Mouse (Mus musculus) embryonic facial prominence, embryonic 15.5 days (tissue): Measurements from ENCODE around the gene Rnf24. TPM values are rescaled to one million over a fixed set of nuclear protein-coding genes. Genes with fewer than 3 reads are reported as not detected.
A peak's percentile ranks its signal among the peaks of the same experiment; 100 is the strongest.

Experiments
- ATAC-seq: fragments of 200-750 bp; cut with Nextera tagmentation; 2 replicates; pipeline ENCODE4 v1.8.0; 2017; ENCODE audit warnings: low read depth, moderate TSS enrichment; ENCODE audit not compliant: insufficient number of reproducible peaks, low FRiP score, low TSS enrichment
- H3K27ac ChIP-seq: fragments of 300-500 bp; sonication (generic); replicated peaks from 2 replicates; pipeline ENCODE4 v1.5.1; 2015; ENCODE audit warnings: mild to moderate bottlenecking, inconsistent platforms
- H3K27me3 ChIP-seq: fragments of 300-500 bp; sonication (generic); 2 replicates; pipeline ENCODE4 v1.6.1; 2015; ENCODE audit warnings: inconsistent platforms
- H3K36me3 ChIP-seq: fragments of 300-500 bp; sonication (generic); 2 replicates; pipeline ENCODE4 v1.6.1; 2015; ENCODE audit warnings: mild to moderate bottlenecking, inconsistent platforms
- H3K4me1 ChIP-seq: fragments of 300-500 bp; sonication (generic); 2 replicates; pipeline ENCODE4 v1.6.1; 2015; ENCODE audit warnings: inconsistent platforms
- H3K4me2 ChIP-seq: fragments of 300-500 bp; sonication (generic); replicated peaks from 2 replicates; pipeline ENCODE4 v1.6.1; 2015; ENCODE audit warnings: mild to moderate bottlenecking, inconsistent platforms
- H3K4me3 ChIP-seq: fragments of 300-500 bp; sonication (generic); replicated peaks from 2 replicates; pipeline ENCODE4 v1.5.1; 2015; ENCODE audit warnings: mild to moderate bottlenecking, inconsistent platforms
- H3K9ac ChIP-seq: fragments of 300-500 bp; sonication (generic); 2 replicates; pipeline ENCODE4 v1.6.1; 2015; ENCODE audit warnings: inconsistent platforms
- H3K9me3 ChIP-seq: fragments of 300-500 bp; sonication (generic); replicated peaks from 2 replicates; pipeline ENCODE4 v1.6.1; 2016; ENCODE audit warnings: inconsistent platforms
- WGBS: fragments of 180-500 bp; shearing (Covaris S2); methylation state at CpG from one replicate; pipeline ENCODE4 v1.1.7; 2015; 5-methylcytosine and 5-hydroxymethylcytosine counted together
- polyA plus RNA-seq: library from polyadenylated mRNA; unstranded; fragments of >200 nt; fragmentation: Nextera tagmentation; extraction: Ambion mirVana; gene quantifications from 2 replicates; pipeline ENCODE4 v1.2.1, GENCODE M21; 2015

Rnf24 gene
- polyA plus RNA-seq, result 7.4 and 7.6 TPM in 2 replicates

DNA sequence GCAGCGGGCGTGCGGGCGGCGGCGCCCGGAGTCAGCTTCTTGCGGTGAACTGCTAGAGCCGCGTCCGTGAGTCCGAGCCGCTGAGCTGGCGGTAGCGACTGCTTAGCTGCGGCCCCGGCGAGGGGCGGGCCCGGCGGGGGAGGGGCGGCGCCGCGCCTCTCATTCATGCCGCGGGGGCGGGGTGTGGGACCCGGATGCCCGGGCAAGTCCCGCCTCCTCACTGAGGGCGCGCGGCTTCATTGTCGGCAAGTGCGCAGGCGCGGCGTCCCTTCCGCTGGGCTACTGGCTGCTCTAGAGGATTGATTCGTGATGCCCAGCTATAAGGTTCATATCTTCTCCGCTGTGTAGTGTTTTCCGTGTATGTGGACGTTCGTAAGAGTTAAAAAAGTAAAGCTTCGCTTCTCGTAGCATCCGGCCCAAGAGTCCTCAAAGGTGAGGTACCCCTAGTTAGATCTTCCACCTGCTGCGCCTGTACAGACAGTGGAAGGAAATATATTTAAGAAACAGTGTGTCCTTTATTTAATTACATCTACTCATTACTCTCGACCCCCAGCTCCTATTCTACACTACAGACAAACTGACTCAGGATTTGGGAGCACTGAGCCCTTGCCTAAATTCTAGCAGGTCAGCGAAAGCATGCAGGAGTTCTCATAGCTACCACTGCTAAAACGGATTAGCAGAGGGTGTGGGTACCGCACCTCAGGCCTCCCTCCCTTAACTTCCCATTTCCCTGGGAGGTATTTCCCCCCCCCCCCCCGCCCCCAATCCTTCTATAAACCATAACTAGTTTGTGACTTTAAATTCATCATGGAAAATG lies at the start of gene Rnf24:
TSS of gene Rnf24 (minus strand) at position 146 of the 817 bp plus-strand sequence.
- Histone ChIP-seq H3K4me1 (peaks cover 12% of the 10 kb centered on the region), H3K27ac (peak within 1 kb of the TSS; percentile 92), H3K4me2 (peak within 1 kb of the TSS; percentile 79), H3K36me3 (no peaks in the 10 kb centered on the region), H3K27me3 (no peaks in the 10 kb centered on the region), H3K4me3 (peak within 1 kb of the TSS; percentile 100), H3K9me3 (no peaks in the 10 kb centered on the region), H3K9ac (peak within 1 kb of the TSS; percentile 91)
- peak; percentile 96 for ATAC-seq
- WGBS, result under 1% methylated on average over 48 of the region's 54 CpGs

DNA sequence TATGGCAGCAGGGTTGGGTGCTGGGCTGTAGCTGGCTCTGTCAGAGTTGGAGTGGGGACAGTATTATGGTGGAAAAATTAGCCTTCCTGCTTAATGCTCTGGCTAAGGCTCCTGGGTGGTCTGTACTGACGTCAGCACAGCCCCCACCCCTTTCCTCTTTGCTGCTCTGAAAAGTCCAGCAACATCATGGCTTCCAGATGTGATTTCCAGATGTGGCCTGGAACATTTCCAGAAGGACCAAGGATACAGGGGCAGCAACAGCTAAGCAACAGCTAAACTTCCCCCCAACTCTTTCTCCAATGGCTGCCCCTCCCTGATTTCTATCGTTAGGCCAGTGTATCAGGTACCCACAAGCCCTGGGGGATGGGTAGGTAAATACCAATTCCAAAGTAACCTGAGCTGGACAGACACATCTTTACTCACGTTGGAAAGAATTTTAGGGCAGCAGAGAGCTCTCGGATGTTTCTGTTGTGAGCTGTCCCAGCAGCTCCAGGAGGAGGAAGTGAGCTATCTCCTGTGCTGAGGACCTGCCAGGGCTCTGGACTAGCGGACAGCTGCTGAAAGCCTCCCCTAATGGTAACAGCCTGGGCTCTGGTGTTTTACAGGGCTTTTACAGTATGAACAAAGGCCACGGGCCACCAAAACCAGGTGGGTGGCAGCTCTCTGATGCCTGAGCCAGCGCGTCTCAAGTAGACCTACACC lies 49.3 kb upstream of the Rnf24 start:
- peak overlapping the region; percentile 81 for H3K27ac ChIP-seq
- H3K4me1 ChIP-seq, result peaks cover 22% of the 10 kb centered on the region
- no peak overlapping the region for H3K9ac ChIP-seq
- 25% methylated on average over 8 of the region's 8 CpGs for WGBS
- peak overlapping the region; percentile 10; the same call in 1 of the 2 replicates for H3K4me2 ChIP-seq
- H3K27me3 ChIP-seq, result no peaks in the 10 kb centered on the region
- peak; percentile 88 for ATAC-seq
- H3K36me3 ChIP-seq, result no peaks in the 10 kb centered on the region
- no peak overlapping the region for H3K4me3 ChIP-seq
- no peaks in the 10 kb centered on the region for H3K9me3 ChIP-seq

DNA sequence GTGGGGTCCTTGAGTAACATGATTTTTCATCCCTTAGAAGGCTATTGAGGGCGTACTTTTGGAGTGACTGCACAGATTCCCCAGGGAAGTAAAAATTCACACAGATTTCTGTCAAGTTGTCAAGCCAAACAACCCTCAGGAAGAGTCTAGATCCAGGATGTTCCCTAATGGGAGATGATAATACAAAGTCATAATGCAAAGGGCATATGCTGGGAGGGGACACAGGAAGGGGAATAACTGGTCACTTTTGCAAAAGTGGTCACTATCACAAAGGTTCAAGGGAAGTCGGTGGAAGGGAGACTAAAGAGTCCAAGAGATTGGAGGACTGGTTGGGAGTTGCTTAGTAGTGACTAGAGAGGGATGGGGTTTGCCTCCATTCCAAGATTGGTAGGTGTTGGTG lies 48.2 kb upstream of the Rnf24 start:
- no peak for ATAC-seq
- Histone ChIP-seq H3K4me1 (peaks cover 25% of the 10 kb centered on the region), H3K4me3 (no peak overlapping the region), H3K4me2 (no peak overlapping the region), H3K9ac (no peak overlapping the region), H3K27ac (peak overlapping the region; percentile 66; the same call in 1 of the 2 replicates), H3K9me3 (no peaks in the 10 kb centered on the region), H3K27me3 (no peaks in the 10 kb centered on the region), H3K36me3 (no peaks in the 10 kb centered on the region)
- WGBS, result 84% methylated on average over 2 of the region's 2 CpGs

DNA sequence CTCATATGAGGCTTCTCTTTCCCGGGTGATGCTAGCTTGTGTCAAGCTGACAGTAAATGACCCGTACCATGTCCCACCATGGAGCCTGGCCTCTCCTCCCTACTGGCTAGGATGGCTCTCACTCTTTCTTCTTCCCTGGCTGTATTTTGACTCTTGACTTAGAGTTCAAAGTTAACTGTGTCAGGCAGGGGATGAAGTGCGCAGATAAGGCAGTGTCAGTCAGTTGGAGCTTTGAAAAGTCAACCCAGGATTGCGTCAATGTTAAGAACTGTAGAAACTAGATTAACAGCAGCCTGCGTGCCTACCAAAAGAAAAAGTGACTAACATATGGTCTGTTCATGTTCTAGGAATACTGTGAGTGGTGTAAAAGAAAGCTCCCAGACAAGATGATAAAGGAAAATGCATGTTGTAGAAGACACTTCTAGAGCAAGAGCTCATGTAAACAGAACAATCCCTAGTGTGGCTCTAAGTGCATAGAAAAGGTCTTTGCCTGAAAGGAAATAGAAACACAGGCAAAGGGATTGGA lies 44.7 kb upstream of the Rnf24 start:
- WGBS, result 92% methylated on average over 5 of the region's 5 CpGs
- Histone ChIP-seq H3K4me1 (peaks cover 23% of the 10 kb centered on the region), H3K36me3 (no peaks in the 10 kb centered on the region), H3K27ac (no peak overlapping the region), H3K4me3 (no peak overlapping the region), H3K27me3 (no peaks in the 10 kb centered on the region), H3K9ac (no peak overlapping the region), H3K4me2 (no peak overlapping the region), H3K9me3 (no peaks in the 10 kb centered on the region)
- no peak for ATAC-seq

GRCm38 (mm10) chr2:131386350-131386962 lies 33.8 kb upstream of the Rnf24 start:
- H3K36me3 ChIP-seq, result no peaks in the 10 kb centered on the region
- H3K9me3 ChIP-seq, result no peaks in the 10 kb centered on the region
- no peaks in the 10 kb centered on the region for H3K4me1 ChIP-seq
- H3K27me3 ChIP-seq, result no peaks in the 10 kb centered on the region
- H3K4me2 ChIP-seq, result no peak overlapping the region
- no peak overlapping the region for H3K27ac ChIP-seq
- WGBS, result 85% methylated on average over 10 of the region's 10 CpGs
- H3K9ac ChIP-seq, result no peak overlapping the region
- ATAC-seq, result no peak
- no peak overlapping the region for H3K4me3 ChIP-seq

- no peak overlapping the region for H3K4me2 ChIP-seq
- H3K36me3 ChIP-seq, result no peaks in the 10 kb centered on the region
- H3K9ac ChIP-seq, result no peak overlapping the region
- H3K9me3 ChIP-seq, result no peaks in the 10 kb centered on the region
- H3K27ac ChIP-seq, result no peak overlapping the region
- H3K4me1 ChIP-seq, result no peaks in the 10 kb centered on the region
- H3K27me3 ChIP-seq, result no peaks in the 10 kb centered on the region
- 76% methylated on average over 4 of the region's 4 CpGs for WGBS
- no peak for ATAC-seq
- H3K4me3 ChIP-seq, result no peak overlapping the region
Measured at GRCm38 (mm10) chr2:131385176-131385575, 32.5 kb upstream of the Rnf24 start.

DNA sequence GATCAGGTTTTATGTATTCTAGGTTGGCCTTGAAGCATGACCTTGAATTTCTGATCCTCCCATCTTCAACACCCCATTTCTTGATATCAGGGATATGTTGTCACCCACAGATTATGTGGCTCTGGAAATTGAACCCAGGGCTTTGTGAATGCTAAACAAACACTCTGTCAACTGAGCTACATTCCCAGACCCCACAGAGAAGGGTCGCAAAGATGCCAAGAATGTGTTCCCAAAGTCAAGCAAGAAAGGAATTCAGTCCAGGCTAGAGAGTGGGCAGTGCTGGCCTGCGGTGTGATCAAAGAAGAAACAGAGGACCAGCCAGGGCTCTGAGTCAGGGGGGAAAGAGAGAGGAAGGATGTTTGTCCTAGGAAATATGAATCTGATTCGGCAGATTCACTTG lies 26.8 kb upstream of the Rnf24 start:
- no peaks in the 10 kb centered on the region for H3K4me1 ChIP-seq
- H3K4me3 ChIP-seq, result no peak overlapping the region
- no peaks in the 10 kb centered on the region for H3K9me3 ChIP-seq
- no peaks in the 10 kb centered on the region for H3K36me3 ChIP-seq
- H3K27ac ChIP-seq, result no peak overlapping the region
- no peak overlapping the region for H3K9ac ChIP-seq
- no peak for ATAC-seq
- no peaks in the 10 kb centered on the region for H3K27me3 ChIP-seq
- WGBS, result 83% methylated on average over 3 of the region's 3 CpGs
- H3K4me2 ChIP-seq, result no peak overlapping the region

- 95% methylated on average over 5 of the region's 5 CpGs for WGBS
- Histone ChIP-seq H3K4me2 (no peak overlapping the region), H3K9ac (no peak overlapping the region), H3K27ac (no peak overlapping the region), H3K27me3 (no peaks in the 10 kb centered on the region), H3K36me3 (no peaks in the 10 kb centered on the region), H3K4me3 (no peak overlapping the region), H3K4me1 (no peaks in the 10 kb centered on the region), H3K9me3 (no peaks in the 10 kb centered on the region)
- ATAC-seq, result no peak
Measured at GRCm38 (mm10) chr2:131378872-131379271, 26.2 kb upstream of the Rnf24 start.

- Histone ChIP-seq H3K4me2 (no peak overlapping the region), H3K9ac (no peak overlapping the region), H3K36me3 (no peaks in the 10 kb centered on the region), H3K27me3 (no peaks in the 10 kb centered on the region), H3K4me1 (no peaks in the 10 kb centered on the region), H3K27ac (no peak overlapping the region), H3K4me3 (no peak overlapping the region), H3K9me3 (no peaks in the 10 kb centered on the region)
- ATAC-seq, result no peak
- 49% methylated on average over 6 of the region's 6 CpGs for WGBS
Measured at GRCm38 (mm10) chr2:131377055-131377454, 24.4 kb upstream of the Rnf24 start.

GRCm38 (mm10) chr2:131373656-131374055 lies 21.0 kb upstream of the Rnf24 start:
- ATAC-seq, result no peak
- WGBS, result 83% methylated on average over 6 of the region's 6 CpGs
- H3K9ac ChIP-seq, result no peak overlapping the region
- H3K27me3 ChIP-seq, result no peaks in the 10 kb centered on the region
- H3K4me1 ChIP-seq, result no peaks in the 10 kb centered on the region
- no peak overlapping the region for H3K4me3 ChIP-seq
- no peak overlapping the region for H3K4me2 ChIP-seq
- H3K9me3 ChIP-seq, result no peaks in the 10 kb centered on the region
- no peak overlapping the region for H3K27ac ChIP-seq
- no peaks in the 10 kb centered on the region for H3K36me3 ChIP-seq

DNA sequence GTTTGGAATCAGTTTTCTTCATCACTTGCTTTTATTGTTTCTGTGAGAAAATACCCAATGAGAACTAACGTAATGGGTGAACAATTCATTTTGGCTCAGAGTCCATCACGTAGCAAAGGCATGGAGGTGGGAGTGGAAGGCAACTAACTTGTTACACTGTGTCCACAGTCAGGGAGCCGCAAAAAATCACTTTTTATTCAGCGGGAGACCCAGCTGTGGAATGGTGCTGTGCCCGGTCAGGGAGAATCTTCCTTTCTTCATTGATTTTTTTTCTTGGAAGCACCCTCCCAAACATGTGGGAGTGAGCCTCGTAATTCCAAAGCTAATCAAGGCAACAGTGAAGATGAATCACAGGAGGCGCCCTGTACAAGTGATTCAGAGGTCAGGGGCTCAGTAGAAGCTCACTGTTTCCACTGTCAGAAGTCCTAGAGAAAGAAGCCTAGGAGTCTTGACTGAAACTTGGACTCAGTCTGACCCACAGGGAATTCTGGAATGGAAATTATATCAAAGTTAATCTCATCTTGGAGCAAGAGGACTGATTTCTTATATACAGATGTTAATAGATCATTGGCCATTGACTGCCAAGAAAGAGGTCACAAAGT lies 19.7 kb upstream of the Rnf24 start:
- no peaks in the 10 kb centered on the region for H3K27me3 ChIP-seq
- no peak overlapping the region for H3K9ac ChIP-seq
- no peak overlapping the region for H3K4me3 ChIP-seq
- H3K36me3 ChIP-seq, result no peaks in the 10 kb centered on the region
- 71% methylated on average over 7 of the region's 7 CpGs for WGBS
- no peaks in the 10 kb centered on the region for H3K4me1 ChIP-seq
- H3K9me3 ChIP-seq, result no peaks in the 10 kb centered on the region
- no peak for ATAC-seq
- no peak overlapping the region for H3K4me2 ChIP-seq
- no peak overlapping the region for H3K27ac ChIP-seq
